Mouse (Mus musculus): Measurements from ENCODE around the gene Grb10. TPM values are rescaled to one million over a fixed set of nuclear protein-coding genes. Genes with fewer than 3 reads are reported as not detected.

Gene Grb10
- total and polyA plus RNA-seq, 2 experiments = 3.0 to 4.0 TPM

GRCm38 (mm10) chr11:11940833-11941681, 97.4 kb downstream of the Grb10 start:
- no peaks in the 10 kb centered on the region; the same call in 1 of the 2 replicates for H3K36me3 ChIP-seq (ENCODE audit: control insufficient read depth, insufficient read depth, low read length)
- no peaks in the 10 kb centered on the region for H3K79me2 ChIP-seq (ENCODE audit: control insufficient read depth, insufficient read depth, low read length)
- H3K4me1 ChIP-seq (ENCODE audit: control insufficient read depth, insufficient read depth, low read length) = peaks cover 17% of the 10 kb centered on the region
- H3K9ac ChIP-seq (ENCODE audit: low read depth, low read length) = no peak overlapping the region
- 85% methylated on average over 5 of the region's 5 CpGs for WGBS
- TF ChIP-seq CTCF (IDR thresholded peaks at IDR 0.05; ENCODE audit: low read depth, low read length) (no peak), POLR2A (IDR thresholded peaks at IDR 0.05; ENCODE audit: extremely low read depth, insufficient read depth, low read length) (no peak)
- no peaks in the 10 kb centered on the region for H3K27me3 ChIP-seq (ENCODE audit: control insufficient read depth, insufficient read depth, low read length)
- no peak overlapping the region for H3K4me3 ChIP-seq (ENCODE audit: insufficient read depth, low read depth, low read length)
- no peak overlapping the region for H3K27ac ChIP-seq (replicated peaks; ENCODE audit: insufficient read depth, low read depth, low read length)
- DNase-seq (ENCODE audit: extremely low read depth, low read depth, low spot score) = no peak

GRCm38 (mm10) chr11:11939611-11940010, 98.9 kb downstream of the Grb10 start:
- Histone ChIP-seq H3K9ac (ENCODE audit: low read depth, low read length) (no peak overlapping the region), H3K27me3 (ENCODE audit: control insufficient read depth, insufficient read depth, low read length) (no peaks in the 10 kb centered on the region), H3K4me3 (ENCODE audit: insufficient read depth, low read depth, low read length) (no peak overlapping the region), H3K79me2 (ENCODE audit: control insufficient read depth, insufficient read depth, low read length) (no peaks in the 10 kb centered on the region), H3K27ac (replicated peaks; ENCODE audit: insufficient read depth, low read depth, low read length) (no peak overlapping the region), H3K4me1 (ENCODE audit: control insufficient read depth, insufficient read depth, low read length) (peaks cover 17% of the 10 kb centered on the region), H3K36me3 (ENCODE audit: control insufficient read depth, insufficient read depth, low read length) (no peaks in the 10 kb centered on the region)
- no peak for TF ChIP-seq CTCF (IDR thresholded peaks at IDR 0.05; ENCODE audit: low read depth, low read length)
- no peak for TF ChIP-seq POLR2A (IDR thresholded peaks at IDR 0.05; ENCODE audit: extremely low read depth, insufficient read depth, low read length)
- DNase-seq (ENCODE audit: extremely low read depth, low read depth, low spot score) = no peak
- 79% methylated on average over 3 of the region's 3 CpGs for WGBS

- 80% methylated on average over 1 of the region's 1 CpGs for WGBS
- Histone ChIP-seq H3K9ac (ENCODE audit: low read depth, low read length) (no peak overlapping the region), H3K79me2 (ENCODE audit: control insufficient read depth, insufficient read depth, low read length) (no peaks in the 10 kb centered on the region), H3K4me1 (ENCODE audit: control insufficient read depth, insufficient read depth, low read length) (peaks cover 17% of the 10 kb centered on the region), H3K27me3 (ENCODE audit: control insufficient read depth, insufficient read depth, low read length) (no peaks in the 10 kb centered on the region), H3K4me3 (ENCODE audit: insufficient read depth, low read depth, low read length) (no peak overlapping the region), H3K36me3 (ENCODE audit: control insufficient read depth, insufficient read depth, low read length) (no peaks in the 10 kb centered on the region), H3K27ac (replicated peaks; ENCODE audit: insufficient read depth, low read depth, low read length) (peak overlapping the region; percentile 4; the same call in 1 of the 2 replicates)
- TF ChIP-seq CTCF (IDR thresholded peaks at IDR 0.05; ENCODE audit: low read depth, low read length) = no peak
- no peak for TF ChIP-seq POLR2A (IDR thresholded peaks at IDR 0.05; ENCODE audit: extremely low read depth, insufficient read depth, low read length)
- no peak for DNase-seq (ENCODE audit: extremely low read depth, low read depth, low spot score)
Measured at GRCm38 (mm10) chr11:11938591-11938990, 99.9 kb downstream of the Grb10 start.

- no peak for TF ChIP-seq POLR2A (IDR thresholded peaks at IDR 0.05; ENCODE audit: extremely low read depth, insufficient read depth, low read length)
- Histone ChIP-seq H3K9ac (ENCODE audit: low read depth, low read length) (peak overlapping the region; percentile 17), H3K36me3 (ENCODE audit: control insufficient read depth, insufficient read depth, low read length) (no peaks in the 10 kb centered on the region), H3K27me3 (ENCODE audit: control insufficient read depth, insufficient read depth, low read length) (no peaks in the 10 kb centered on the region), H3K27ac (replicated peaks; ENCODE audit: insufficient read depth, low read depth, low read length) (peak overlapping the region; percentile 80), H3K4me1 (ENCODE audit: control insufficient read depth, insufficient read depth, low read length) (peaks cover 20% of the 10 kb centered on the region), H3K4me3 (ENCODE audit: insufficient read depth, low read depth, low read length) (no peak overlapping the region), H3K79me2 (ENCODE audit: control insufficient read depth, insufficient read depth, low read length) (no peaks in the 10 kb centered on the region)
- peak; percentile 87 for DNase-seq (ENCODE audit: extremely low read depth, low read depth, low spot score)
- WGBS = 33% methylated on average over 10 of the region's 10 CpGs
Measured at GRCm38 (mm10) chr11:11937340-11938030, 101.0 kb downstream of the Grb10 start.

GRCm38 (mm10) chr11:11934808-11935207, 103.7 kb downstream of the Grb10 start:
- TF ChIP-seq CTCF (IDR thresholded peaks at IDR 0.05; ENCODE audit: low read depth, low read length) = no peak
- TF ChIP-seq POLR2A (IDR thresholded peaks at IDR 0.05; ENCODE audit: extremely low read depth, insufficient read depth, low read length) = no peak
- 94% methylated on average over 8 of the region's 8 CpGs for WGBS
- DNase-seq (ENCODE audit: extremely low read depth, low read depth, low spot score) = no peak
- Histone ChIP-seq H3K79me2 (ENCODE audit: control insufficient read depth, insufficient read depth, low read length) (no peaks in the 10 kb centered on the region), H3K4me1 (ENCODE audit: control insufficient read depth, insufficient read depth, low read length) (peaks cover 24% of the 10 kb centered on the region), H3K27me3 (ENCODE audit: control insufficient read depth, insufficient read depth, low read length) (no peaks in the 10 kb centered on the region), H3K9ac (ENCODE audit: low read depth, low read length) (no peak overlapping the region), H3K4me3 (ENCODE audit: insufficient read depth, low read depth, low read length) (no peak overlapping the region), H3K27ac (replicated peaks; ENCODE audit: insufficient read depth, low read depth, low read length) (no peak overlapping the region), H3K36me3 (ENCODE audit: control insufficient read depth, insufficient read depth, low read length) (no peaks in the 10 kb centered on the region)

Data from liver, adult 2 months (tissue).